Mouse (Mus musculus): Measurements from ENCODE around the gene B3gnt5.

- TF ChIP-seq POLR2A (IDR thresholded peaks at IDR 0.05; ENCODE audit: borderline replicate concordance, control insufficient read depth, low read depth, low read length) (no peak), CTCF (IDR thresholded peaks at IDR 0.05; ENCODE audit: control insufficient read depth, insufficient read depth, low read length) (no peak)
Measured at GRCm38 (mm10) chr16:19732896-19733295, 27.1 kb upstream of the B3gnt5 start.
